Mouse (Mus musculus) common myeloid progenitor, adult 5-6 weeks (primary cell): ENCODE measurements at regions not wholly inside any gene's neighbourhood (a gene's known extent, or its start where the extent isn't known, plus 50 kb on each side); places are given as distances from the start of the nearest gene placed in this dataset.

Source experiments
- ATAC-seq: replicated peaks from 2 replicates; pipeline ENCODE4 v1.8.0; 2016; ENCODE audit warnings: low read depth, mild to moderate bottlenecking, moderate TSS enrichment, inconsistent platforms; ENCODE audit not compliant: poor library complexity, severe bottlenecking

DNA sequence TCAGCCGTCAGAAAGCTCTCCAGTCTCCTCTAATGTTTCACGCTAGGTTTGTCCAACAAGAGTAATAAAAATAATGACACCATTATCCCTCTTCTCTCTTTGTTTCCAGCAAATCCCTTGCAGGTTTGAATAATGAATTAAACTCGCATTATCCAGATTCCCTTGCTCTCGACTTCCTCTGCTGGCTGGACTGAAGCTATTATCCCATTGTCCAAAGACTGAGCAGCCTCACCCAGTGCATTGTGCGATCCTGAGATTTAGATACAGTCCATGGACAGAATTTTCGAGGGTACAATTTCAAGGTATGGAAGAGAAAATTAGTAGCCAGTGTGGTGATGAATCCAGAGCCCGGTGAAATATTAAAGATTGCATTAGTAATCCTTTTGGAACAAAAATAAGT, 270.3 kb downstream of the En1 start:
- no peak for ATAC-seq

- no peak for ATAC-seq
Observed at GRCm38 (mm10) chr1:120882959-120883549, 280.8 kb downstream of the En1 start.

DNA sequence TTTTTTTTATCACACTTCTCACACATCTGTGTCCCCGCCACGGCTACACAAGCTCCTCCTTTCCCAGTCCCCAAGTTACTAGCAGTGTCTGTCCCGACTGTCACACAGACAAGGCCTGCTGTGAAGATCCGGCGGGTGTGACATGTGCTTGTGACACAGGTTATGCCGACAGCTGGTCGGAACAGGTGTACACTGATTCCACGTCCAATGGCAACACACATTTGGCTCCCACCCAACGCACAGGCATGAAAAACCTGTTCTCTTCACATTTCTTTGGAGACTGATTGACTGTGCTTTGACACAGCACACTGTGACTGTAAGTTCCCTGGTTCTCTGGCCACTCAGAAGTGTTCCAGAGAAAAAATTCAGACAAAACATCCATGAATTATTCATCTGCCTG, 281.4 kb downstream of the En1 start:
- ATAC-seq = no peak

DNA sequence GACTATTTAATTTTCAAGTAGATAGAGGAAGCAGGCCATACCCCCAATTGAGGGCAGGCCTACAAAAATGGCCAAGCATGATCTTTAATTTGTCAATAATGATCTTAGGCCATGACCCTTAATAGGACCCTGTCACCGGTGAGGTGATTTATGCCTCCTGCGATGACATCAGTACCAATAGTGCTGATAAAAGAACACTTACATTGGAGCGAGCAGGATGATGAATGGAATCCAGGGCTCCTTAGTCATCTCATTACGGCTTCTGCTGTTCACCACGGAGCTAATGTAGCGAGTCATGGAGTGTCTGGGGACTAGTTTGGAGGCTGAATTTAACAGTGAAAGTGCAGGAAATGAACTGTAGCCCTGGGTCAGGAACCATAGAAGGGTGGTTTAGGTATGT, 308.6 kb downstream of the En1 start:
- ATAC-seq = no peak

DNA sequence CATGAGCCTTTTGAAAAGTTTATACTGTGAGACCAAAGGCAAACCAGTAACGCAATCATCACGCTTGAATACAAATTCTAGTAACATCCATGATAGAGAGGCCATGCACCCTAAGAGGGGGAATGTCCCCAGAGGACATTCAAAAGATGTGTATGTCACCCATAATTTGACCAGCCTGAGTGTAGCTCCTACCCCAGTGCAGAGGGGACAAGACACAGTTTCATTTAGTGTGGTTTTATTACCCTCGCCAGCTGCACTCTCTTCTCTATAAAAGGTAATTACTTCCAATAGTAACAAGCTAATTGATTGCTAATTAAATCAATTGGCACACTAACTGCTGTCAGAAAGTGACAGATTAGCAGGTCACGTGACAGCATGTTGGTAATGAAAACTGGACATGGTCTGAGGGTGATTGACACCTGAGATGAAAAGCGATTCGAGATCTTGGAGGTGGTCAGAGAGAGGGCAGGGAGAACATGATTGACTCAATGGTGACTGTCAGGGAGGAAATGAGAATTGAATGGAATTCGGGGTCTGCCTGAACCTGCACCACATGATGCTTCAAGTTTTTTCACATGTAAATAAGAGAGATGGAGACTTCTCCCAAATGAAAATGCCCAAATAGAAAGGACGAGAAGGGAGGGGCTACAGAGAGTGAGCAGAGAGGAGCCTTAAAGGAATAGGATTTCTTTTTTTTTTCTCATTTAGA, 309.9 kb downstream of the En1 start:
- no peak for ATAC-seq

GRCm38 (mm10) chr1:120921540-120921939, 319.3 kb downstream of the En1 start:
- ATAC-seq = no peak

- ATAC-seq = no peak
Observed at GRCm38 (mm10) chr1:120925271-120925670, 323.1 kb downstream of the En1 start.

DNA sequence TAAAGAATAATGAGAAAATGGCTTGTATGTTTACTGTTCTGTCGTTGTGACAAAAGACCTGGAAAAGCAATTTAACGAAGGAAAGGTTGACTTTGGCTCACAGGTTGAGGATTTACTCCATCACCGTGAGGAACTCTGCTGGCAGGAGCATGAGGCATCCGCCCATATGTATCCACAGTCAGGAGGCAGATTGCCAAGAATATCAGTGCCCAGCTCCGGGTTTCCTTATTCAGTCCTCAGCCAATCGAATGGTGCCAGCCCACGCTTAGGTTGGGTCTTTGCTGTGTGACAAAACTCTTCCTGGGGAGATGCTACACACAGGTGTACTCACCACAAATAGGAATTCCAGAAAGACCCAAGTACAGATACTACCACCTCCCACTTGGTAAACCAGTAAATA, 327.9 kb downstream of the En1 start:
- ATAC-seq = no peak

GRCm38 (mm10) chr1:120935321-120935720, 333.1 kb downstream of the En1 start:
- ATAC-seq = no peak

- ATAC-seq = no peak
Observed at GRCm38 (mm10) chr1:120943711-120944110, 341.5 kb downstream of the En1 start.

DNA sequence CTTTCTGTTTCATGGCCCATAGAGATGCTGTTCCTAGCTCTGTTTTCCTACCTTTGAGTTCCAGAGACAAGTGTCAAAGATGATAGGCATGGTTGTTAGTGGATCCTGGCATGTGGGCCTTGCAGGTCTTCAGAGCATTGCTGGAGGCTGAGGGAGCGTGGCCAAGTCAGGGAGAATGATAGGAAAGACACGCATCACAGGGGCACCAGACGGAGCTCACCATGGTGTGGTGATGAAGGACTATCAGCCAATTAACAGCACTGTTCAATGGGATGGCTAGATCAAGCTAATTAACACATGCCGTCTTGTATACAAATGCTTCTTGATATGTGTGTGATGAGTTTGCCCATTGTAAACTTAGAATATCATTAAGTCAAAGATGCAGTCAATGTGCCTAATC, 344.1 kb downstream of the En1 start:
- no peak for ATAC-seq

- no peak for ATAC-seq
Observed at GRCm38 (mm10) chr1:120961235-120961634, 359.0 kb downstream of the En1 start.

- ATAC-seq = no peak
Observed at GRCm38 (mm10) chr1:120961984-120962383, 359.8 kb downstream of the En1 start.

GRCm38 (mm10) chr1:120963477-120964178, 361.4 kb downstream of the En1 start:
- no peak for ATAC-seq

GRCm38 (mm10) chr1:120964179-120964517, 361.9 kb downstream of the En1 start:
- no peak for ATAC-seq

DNA sequence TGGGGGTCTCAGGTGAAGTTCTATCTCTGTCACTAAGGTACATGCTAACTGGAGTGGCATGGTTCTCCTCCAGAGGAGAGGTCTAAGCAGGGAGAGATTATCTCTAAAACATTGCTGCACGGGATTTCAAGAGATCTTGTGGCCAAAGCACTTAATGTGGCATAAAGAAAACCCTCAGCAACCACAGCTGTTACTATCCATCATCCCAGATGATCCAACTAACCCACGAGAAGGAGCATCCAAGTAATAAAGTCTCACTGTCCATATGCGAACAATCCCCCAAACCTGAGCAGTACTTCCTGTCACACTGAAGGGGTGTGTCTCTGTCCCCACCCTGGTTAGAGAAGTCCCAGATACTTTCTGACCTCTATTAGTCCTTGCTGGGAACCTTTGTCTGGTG, 363.9 kb downstream of the En1 start:
- no peak for ATAC-seq

DNA sequence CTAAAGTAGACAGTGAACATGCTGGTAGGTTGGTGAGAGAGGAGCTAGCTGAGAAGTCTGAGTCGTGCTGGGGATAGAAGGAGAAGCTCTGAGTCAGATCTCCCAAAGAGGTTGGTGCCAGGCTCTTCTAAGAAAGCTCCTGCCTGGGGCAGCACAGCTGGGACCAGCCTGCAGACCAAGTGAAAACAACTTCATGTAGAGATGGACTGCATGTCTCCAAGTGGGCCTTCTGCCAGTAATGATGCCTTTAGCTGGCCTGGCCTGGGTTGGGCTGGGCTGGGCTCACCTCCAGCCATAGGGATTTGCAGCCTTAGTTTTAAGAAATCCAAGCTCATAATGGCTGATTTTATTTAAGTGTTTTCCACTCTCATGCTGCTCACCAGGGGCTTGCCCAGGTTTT, 357.7 kb downstream of the Insig2 start:
- ATAC-seq = no peak

DNA sequence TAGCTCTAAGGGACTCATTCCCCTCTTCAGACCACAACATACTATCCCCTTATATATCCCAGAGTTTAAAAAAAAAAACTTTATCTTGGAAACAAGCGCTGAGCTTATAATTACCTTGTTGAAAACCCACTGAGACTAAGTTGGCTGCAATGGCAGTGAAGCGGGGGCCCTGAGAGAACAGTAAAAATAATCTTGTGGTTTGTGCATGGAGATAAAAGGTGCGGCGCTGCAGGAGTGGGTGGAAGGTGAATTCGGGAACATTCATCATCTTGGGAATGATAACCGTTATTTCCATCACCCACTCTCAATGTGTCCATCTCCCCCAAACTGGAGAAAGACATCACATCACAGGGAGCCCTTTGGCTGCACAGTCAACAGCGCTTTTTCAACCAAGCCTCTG, 327.9 kb downstream of the Insig2 start:
- no peak for ATAC-seq

DNA sequence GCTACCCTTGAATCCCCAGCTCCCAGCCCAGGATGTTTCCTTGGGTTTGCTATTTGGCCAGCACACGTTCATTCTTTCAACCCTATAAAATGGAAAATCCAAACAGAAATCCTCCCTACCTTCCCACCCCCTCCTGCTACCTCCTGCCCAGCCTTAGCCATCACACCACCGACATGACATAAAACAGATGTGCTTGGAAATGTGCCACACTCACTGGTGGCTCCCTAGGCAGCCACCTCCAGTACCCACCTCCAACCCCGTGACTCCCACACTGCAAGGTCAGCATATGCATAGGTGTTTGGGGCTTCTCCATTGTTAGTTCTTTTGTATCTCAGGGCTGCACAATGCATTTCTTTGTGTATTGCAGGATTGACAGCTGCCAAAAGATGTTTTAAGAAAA, 327.2 kb downstream of the Insig2 start:
- no peak for ATAC-seq

- no peak for ATAC-seq
Observed at GRCm38 (mm10) chr1:121012126-121012525, 320.3 kb downstream of the Insig2 start.

DNA sequence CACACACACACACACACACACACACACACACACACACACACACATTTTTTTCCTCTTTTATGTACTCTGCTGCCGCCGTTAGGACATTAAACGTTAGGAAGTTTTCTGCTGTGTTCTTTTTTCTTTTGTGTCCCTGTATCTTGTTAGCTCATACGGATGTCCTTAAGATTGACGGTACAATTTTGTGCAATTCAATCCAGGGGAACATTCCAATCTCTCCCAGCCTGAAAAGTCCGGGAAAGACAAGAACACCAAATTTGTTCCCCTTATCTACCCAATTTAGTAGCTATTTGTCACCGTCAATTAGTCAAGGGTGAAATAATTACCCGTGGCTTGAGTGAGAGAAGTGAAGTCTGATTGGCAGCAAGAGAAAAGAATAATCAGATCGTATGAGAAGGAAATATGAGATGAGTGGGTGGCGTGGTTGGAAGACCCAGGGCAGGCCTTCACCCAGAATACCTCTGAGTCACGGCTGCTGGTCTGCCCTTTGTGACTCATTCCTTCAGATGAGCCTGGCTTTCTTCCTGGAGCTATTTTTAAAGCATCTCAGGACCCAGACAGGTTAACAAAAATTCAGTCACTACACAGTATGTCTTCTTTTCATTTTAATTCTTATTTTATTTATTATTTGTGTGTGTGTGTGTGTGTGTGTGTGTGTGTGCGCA, 318.4 kb downstream of the Insig2 start:
- ATAC-seq = no peak
